Mouse (Mus musculus) liver, embryonic 15.5 days (tissue): Measurements from ENCODE around the gene Atg4a-ps. TPM values are rescaled to one million over a fixed set of nuclear protein-coding genes. Genes with fewer than 3 reads are reported as not detected.
"Not testable (repeated sequence)": the region's sequence is repeated elsewhere in the genome, so short reads cannot be mapped to it uniquely, and the experiment has no call there.

Experiments
- ATAC-seq: fragments of 200-750 bp; cut with Nextera tagmentation; 2 replicates; pipeline ENCODE4 v1.8.0; 2017; ENCODE audit warnings: moderate number of reproducible peaks, mild to moderate bottlenecking, moderate library complexity; ENCODE audit not compliant: insufficient read depth
- H3K27ac ChIP-seq: fragments of 300-500 bp; sonication (generic); replicated peaks from 2 replicates; pipeline ENCODE4 v1.5.1; 2015; ENCODE audit warnings: mild to moderate bottlenecking, inconsistent platforms
- H3K27me3 ChIP-seq: fragments of 300-500 bp; sonication (generic); 2 replicates; pipeline ENCODE4 v1.6.1; 2015; ENCODE audit warnings: mild to moderate bottlenecking, inconsistent platforms
- H3K36me3 ChIP-seq: fragments of 300-500 bp; sonication (generic); replicated peaks from 2 replicates; pipeline ENCODE4 v1.6.1; 2015; ENCODE audit warnings: moderate library complexity, mild to moderate bottlenecking, inconsistent platforms
- H3K4me1 ChIP-seq: fragments of 300-500 bp; sonication (generic); replicated peaks from 2 replicates; pipeline ENCODE4 v1.6.1; 2015; ENCODE audit warnings: inconsistent platforms
- H3K4me2 ChIP-seq: fragments of 300-500 bp; sonication (generic); 2 replicates; pipeline ENCODE4 v1.6.1; 2015; ENCODE audit warnings: moderate library complexity, mild to moderate bottlenecking, inconsistent platforms
- H3K4me3 ChIP-seq: fragments of 300-500 bp; sonication (generic); replicated peaks from 2 replicates; pipeline ENCODE4 v1.5.1; 2015; ENCODE audit warnings: mild to moderate bottlenecking, inconsistent platforms
- H3K9ac ChIP-seq: fragments of 300-500 bp; sonication (generic); 2 replicates; pipeline ENCODE4 v1.6.1; 2015; ENCODE audit warnings: moderate library complexity, mild to moderate bottlenecking, inconsistent platforms
- H3K9me3 ChIP-seq: fragments of 300-500 bp; sonication (generic); replicated peaks from 2 replicates; pipeline ENCODE4 v1.6.1; 2016; ENCODE audit warnings: inconsistent platforms
- WGBS: fragments of 180-500 bp; shearing (Covaris S2); methylation state at CpG from one replicate; pipeline ENCODE4 v1.1.7; 2015; ENCODE audit warnings: mixed read lengths; ENCODE audit not compliant: insufficient replicate concordance; 5-methylcytosine and 5-hydroxymethylcytosine counted together
- polyA plus RNA-seq: library from polyadenylated mRNA; unstranded; fragments of >200 nt; fragmentation: Nextera tagmentation; extraction: Ambion mirVana; gene quantifications from 2 replicates; pipeline ENCODE4 v1.2.1, GENCODE M21; 2015

Atg4a-ps gene
- polyA plus RNA-seq = 0.15 and 0.29 TPM in 2 replicates

DNA sequence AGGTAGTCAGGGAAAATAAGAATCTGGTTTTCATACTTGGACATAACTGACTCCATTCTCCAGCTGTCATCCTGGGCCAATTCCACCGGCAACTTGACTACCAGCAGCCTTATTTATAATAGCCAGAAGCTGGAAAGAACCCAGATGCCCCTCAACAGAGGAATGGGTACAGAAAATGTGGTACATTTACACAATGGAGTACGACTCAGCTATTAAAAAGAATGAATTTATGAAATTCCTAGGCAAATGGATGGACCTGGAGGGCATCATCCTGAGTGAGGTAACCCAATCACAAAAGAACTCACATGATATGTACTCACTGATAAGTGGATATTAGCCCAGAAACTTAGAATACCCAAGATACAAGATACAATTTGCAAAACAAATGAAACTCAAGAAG lies at the start of gene Atg4a-ps:
TSS of gene Atg4a-ps (minus strand) at position 101 of the 400 bp plus-strand sequence.
- H3K27me3 ChIP-seq, H3K4me2 ChIP-seq, H3K4me3 ChIP-seq, H3K9ac ChIP-seq, H3K4me1 ChIP-seq, H3K9me3 ChIP-seq, ATAC-seq, H3K27ac ChIP-seq, H3K36me3 ChIP-seq: not testable (repeated sequence)
- WGBS = 64% methylated on average over 2 of the region's 2 CpGs

DNA sequence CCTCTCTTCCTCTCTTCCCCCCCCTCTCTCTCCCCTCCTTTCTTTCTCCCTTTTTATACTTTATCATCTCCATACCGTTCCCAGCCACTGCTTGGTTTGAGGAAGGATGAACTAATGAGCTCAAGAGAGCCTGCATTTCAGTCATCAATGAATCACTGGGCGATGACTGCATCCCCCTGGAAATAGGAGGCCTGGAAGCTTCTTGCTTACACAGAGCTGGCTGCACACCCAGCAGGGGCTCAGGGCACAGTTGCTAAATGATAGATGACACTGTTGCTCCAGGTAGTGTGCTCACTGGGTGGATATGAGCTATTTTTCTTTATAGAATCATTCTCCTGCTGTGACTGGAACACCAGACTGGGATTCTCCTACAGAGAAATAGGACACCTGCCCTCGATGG lies 49.7 kb upstream of the Atg4a-ps start:
- Histone ChIP-seq H3K4me1 (no peaks in the 10 kb centered on the region), H3K4me2 (no peak overlapping the region), H3K27me3 (no peaks in the 10 kb centered on the region), H3K9me3 (no peaks in the 10 kb centered on the region), H3K4me3 (no peak overlapping the region), H3K27ac (no peak overlapping the region), H3K9ac (no peak overlapping the region), H3K36me3 (no peaks in the 10 kb centered on the region)
- WGBS = 43% methylated on average over 3 of the region's 3 CpGs
- ATAC-seq = no peak

DNA sequence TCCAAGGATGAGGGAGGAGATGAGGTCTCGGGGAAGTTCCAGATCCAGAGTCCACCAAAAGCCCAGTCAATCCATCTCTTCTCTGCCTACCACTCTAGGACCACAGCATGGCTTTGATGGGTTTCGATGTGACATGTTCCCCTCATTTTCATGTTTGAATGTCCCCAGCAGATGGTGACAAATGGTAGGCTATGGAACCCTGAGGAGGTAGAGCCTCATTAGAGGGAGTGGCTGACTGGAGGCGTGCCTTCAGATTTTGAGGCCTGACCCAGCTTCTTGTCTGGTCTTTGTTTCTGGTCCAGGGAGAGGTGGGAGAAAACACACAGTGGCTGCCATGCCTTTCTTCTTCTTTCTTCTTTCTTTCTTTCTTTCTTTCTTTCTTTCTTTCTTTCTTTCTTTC lies 44.6 kb upstream of the Atg4a-ps start:
- H3K4me2 ChIP-seq = no peak overlapping the region
- H3K36me3 ChIP-seq = no peaks in the 10 kb centered on the region
- H3K9ac ChIP-seq = no peak overlapping the region
- WGBS = 63% methylated on average over 3 of the region's 3 CpGs
- no peaks in the 10 kb centered on the region for H3K27me3 ChIP-seq
- no peak for ATAC-seq
- H3K27ac ChIP-seq = no peak overlapping the region
- H3K4me1 ChIP-seq = no peaks in the 10 kb centered on the region
- H3K4me3 ChIP-seq = no peak overlapping the region
- H3K9me3 ChIP-seq = no peaks in the 10 kb centered on the region

DNA sequence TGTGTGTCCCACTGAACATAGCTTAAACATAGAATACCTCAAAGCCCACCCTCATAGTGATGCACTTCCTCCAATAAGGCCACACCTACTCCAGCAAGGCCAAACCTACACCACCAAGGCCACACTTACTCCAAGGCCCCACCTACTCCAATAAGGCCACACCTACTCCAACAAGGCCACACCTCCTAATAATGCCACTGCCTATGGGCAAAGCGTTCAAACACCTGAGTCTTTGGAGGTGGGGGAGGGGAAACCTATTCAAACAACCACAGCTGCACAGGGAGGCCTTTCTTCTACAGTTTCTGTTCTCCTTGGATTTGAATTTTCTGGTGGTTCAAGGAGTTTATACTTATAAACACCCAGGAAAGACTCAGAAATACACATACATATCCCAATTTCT lies 43.2 kb upstream of the Atg4a-ps start:
- H3K36me3 ChIP-seq = no peaks in the 10 kb centered on the region
- H3K9me3 ChIP-seq = no peaks in the 10 kb centered on the region
- no peak overlapping the region for H3K27ac ChIP-seq
- no peak for ATAC-seq
- H3K4me3 ChIP-seq = no peak overlapping the region
- no peak overlapping the region for H3K4me2 ChIP-seq
- WGBS = 49% methylated on average over 1 of the region's 1 CpGs
- H3K9ac ChIP-seq = no peak overlapping the region
- H3K4me1 ChIP-seq = no peaks in the 10 kb centered on the region
- H3K27me3 ChIP-seq = peaks cover 1% of the 10 kb centered on the region; the same call in 1 of the 2 replicates

DNA sequence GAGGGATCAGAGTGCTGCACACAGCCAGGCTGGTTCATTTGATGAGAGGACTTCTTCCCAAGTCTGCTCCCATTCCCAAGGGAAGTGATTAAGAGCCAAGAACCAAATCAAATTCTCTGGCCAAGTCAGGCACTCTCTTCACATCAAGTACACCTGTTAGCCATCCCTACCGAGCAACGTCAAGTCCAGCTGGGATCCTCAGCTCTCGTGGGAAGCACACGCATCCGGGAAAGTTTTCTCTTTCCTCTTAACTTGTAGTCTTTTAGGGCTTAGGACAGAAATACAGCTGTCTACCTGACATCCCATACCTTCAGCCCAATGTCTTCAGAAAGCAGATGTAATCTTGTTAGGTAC lies 38.1 kb upstream of the Atg4a-ps start:
- Histone ChIP-seq H3K9me3 (no peaks in the 10 kb centered on the region), H3K4me2 (no peak overlapping the region), H3K27me3 (peaks cover 13% of the 10 kb centered on the region; the same call in 1 of the 2 replicates), H3K4me3 (no peak overlapping the region), H3K4me1 (no peaks in the 10 kb centered on the region), H3K9ac (no peak overlapping the region), H3K27ac (no peak overlapping the region), H3K36me3 (no peaks in the 10 kb centered on the region)
- 39% methylated on average over 5 of the region's 5 CpGs for WGBS
- no peak for ATAC-seq

DNA sequence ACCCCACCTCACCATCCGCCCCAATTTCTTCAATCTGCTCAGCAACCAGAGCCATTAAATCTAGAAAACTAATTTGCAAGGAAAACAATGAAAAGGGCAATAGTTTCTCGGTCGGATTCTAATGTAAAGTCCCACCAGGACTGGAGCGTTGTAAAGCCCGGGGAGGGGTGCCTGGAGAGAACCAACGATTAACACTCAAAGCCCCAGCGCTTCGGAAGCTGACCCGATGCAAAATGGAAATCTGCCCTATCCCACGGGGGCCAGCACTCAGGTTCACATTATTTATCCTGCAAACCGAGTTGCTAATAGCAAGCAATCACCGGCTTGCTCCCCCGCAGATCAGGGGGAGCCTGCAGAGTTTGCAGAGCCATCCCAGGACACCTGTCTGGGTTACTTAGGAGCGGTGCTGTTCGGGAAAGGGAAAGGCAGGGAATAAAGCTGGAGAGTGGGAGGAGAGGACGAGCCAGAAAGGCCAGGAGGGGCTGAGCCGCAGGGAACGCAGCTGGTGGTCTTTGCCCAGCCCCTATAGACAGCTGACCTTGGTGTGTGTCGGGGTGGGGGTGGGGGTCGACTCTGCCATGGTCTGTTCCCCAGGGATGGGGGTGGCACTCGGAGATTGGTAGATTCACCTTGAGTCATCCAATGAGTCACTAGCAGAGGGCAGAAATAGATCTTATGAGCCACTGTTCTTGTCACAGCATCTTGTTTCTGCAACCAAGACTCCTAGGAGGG lies 37.5 kb upstream of the Atg4a-ps start:
- no peaks in the 10 kb centered on the region for H3K36me3 ChIP-seq
- H3K9ac ChIP-seq = no peak overlapping the region
- peaks cover 13% of the 10 kb centered on the region; the same call in 1 of the 2 replicates for H3K27me3 ChIP-seq
- no peak overlapping the region for H3K27ac ChIP-seq
- 16% methylated on average over 21 of the region's 21 CpGs for WGBS
- no peak overlapping the region for H3K4me3 ChIP-seq
- H3K4me2 ChIP-seq = no peak overlapping the region
- no peak for ATAC-seq
- no peaks in the 10 kb centered on the region for H3K9me3 ChIP-seq
- no peaks in the 10 kb centered on the region for H3K4me1 ChIP-seq

DNA sequence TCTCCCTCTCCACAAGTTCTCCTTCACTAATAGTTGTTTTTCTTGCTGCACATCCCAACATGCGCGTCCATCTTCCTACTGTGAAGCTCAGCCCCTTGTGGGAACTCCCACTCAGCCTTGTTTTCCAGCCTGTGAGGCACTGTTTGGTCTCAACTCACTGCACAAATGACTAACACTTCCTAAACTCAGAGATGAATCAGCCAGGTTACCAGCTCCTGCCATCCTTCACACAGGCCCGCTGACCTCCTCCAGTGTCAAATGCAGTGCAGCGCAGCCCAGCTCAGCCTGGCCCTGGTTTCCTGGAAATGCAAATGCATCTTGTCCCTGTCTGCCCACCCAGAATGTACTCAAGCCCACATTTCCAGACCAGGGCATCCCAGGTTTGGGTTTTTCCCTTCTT lies 36.6 kb upstream of the Atg4a-ps start:
- no peaks in the 10 kb centered on the region for H3K36me3 ChIP-seq
- no peak for ATAC-seq
- 39% methylated on average over 4 of the region's 4 CpGs for WGBS
- H3K9ac ChIP-seq = no peak overlapping the region
- H3K27me3 ChIP-seq = peaks cover 13% of the 10 kb centered on the region; the same call in 1 of the 2 replicates
- H3K4me2 ChIP-seq = no peak overlapping the region
- H3K4me1 ChIP-seq = no peaks in the 10 kb centered on the region
- H3K9me3 ChIP-seq = no peaks in the 10 kb centered on the region
- H3K27ac ChIP-seq = no peak overlapping the region
- H3K4me3 ChIP-seq = no peak overlapping the region

DNA sequence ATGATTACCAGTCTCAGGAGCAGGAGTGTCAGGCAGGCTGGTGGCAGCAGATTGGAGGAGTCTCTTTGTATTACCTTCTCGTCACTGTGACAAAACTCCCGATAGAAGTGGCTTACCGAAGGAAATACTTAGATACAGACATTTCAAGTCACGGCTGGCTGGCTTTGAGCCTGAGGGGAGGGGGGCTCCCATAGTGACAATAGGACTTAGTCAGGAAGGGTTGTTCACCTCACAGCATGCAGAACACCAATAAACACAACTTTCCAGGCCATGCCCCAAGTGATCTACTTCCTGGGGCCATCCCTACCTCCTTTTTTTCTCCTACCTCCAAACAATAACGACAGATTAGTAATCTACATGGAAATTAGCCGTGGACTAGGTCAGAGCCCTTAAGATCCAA lies 32.9 kb upstream of the Atg4a-ps start:
- H3K9me3 ChIP-seq = no peaks in the 10 kb centered on the region
- 45% methylated on average over 6 of the region's 6 CpGs for WGBS

DNA sequence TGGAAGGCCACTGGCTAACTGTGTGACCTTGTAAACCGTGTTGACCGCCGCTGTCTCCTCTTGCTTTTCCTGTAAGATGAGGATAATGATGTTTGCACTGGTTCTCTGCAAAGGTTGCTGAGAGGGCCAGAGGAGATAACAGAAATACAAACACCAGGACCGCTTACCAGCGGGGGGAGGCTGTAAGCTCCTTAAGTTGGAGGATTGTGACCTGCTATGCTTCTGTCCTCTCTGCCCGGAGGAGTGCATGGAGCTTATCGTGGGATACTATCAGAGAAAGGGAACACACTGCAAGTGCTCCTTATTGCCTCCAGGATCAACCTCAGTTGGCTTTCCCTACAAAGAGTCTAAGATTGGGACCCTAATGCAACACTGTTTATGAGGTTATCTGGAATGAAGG lies 26.8 kb upstream of the Atg4a-ps start:
- H3K4me3 ChIP-seq = no peak overlapping the region
- no peak overlapping the region for H3K9ac ChIP-seq
- H3K27ac ChIP-seq = no peak overlapping the region
- H3K36me3 ChIP-seq = no peaks in the 10 kb centered on the region
- H3K9me3 ChIP-seq = no peaks in the 10 kb centered on the region
- no peak for ATAC-seq
- H3K4me2 ChIP-seq = no peak overlapping the region
- WGBS = 48% methylated on average over 7 of the region's 7 CpGs
- no peaks in the 10 kb centered on the region for H3K4me1 ChIP-seq
- H3K27me3 ChIP-seq = no peaks in the 10 kb centered on the region

More for the DNA sequence above, 32.9 kb upstream of the Atg4a-ps start:
- no peak for ATAC-seq
- Histone ChIP-seq H3K27me3 (peaks cover 10% of the 10 kb centered on the region; the same call in 1 of the 2 replicates), H3K9ac (no peak overlapping the region), H3K36me3 (no peaks in the 10 kb centered on the region), H3K27ac (no peak overlapping the region), H3K4me1 (no peaks in the 10 kb centered on the region), H3K4me2 (no peak overlapping the region), H3K4me3 (no peak overlapping the region)

DNA sequence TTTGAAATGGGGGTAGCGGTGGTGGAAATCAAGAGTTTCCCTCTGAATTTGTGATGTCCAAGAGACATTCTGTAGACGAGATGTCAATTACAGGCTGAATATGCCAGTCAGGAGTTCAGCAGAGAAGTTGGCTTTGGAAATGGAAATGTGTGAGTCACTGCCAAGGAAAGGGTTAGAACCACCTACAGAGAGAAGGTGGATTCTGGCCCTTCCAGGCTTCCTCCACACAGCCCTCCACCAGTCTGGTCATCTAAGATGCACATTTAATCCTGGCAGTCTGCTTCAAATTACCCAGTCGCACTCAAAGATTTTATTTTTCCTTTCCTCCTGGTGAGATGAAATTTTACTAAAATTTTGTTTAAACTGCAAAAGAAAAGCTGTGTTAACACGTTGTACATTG lies 26.2 kb upstream of the Atg4a-ps start:
- Histone ChIP-seq H3K36me3 (no peaks in the 10 kb centered on the region), H3K4me3 (no peak overlapping the region), H3K4me2 (no peak overlapping the region), H3K27ac (no peak overlapping the region), H3K27me3 (no peaks in the 10 kb centered on the region), H3K9me3 (no peaks in the 10 kb centered on the region), H3K9ac (no peak overlapping the region), H3K4me1 (no peaks in the 10 kb centered on the region)
- WGBS = 57% methylated on average over 4 of the region's 4 CpGs
- no peak for ATAC-seq

DNA sequence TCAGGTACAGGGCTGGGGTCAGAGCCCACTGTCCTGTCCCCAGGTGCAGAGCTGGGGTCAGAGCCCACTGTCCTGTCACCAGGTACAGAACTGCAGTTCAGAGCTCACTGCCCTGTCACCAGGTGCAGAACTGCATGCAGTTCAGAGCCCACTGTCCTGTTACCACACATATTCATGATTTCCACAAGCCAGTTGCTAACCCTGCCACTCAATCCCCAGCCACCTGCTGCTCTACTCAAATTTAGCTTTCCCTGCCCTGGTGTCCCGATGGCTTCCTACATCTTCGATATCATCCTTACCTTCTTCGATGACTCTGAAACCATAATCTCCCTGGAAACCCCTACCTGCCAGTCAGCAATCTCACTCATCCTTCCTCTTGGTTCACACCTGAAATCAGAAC lies 17.5 kb upstream of the Atg4a-ps start:
- no peaks in the 10 kb centered on the region for H3K4me1 ChIP-seq
- no peaks in the 10 kb centered on the region for H3K9me3 ChIP-seq
- ATAC-seq = no peak
- H3K9ac ChIP-seq = no peak overlapping the region
- H3K4me3 ChIP-seq = no peak overlapping the region
- no peak overlapping the region for H3K27ac ChIP-seq
- 87% methylated on average over 3 of the region's 3 CpGs for WGBS
- no peaks in the 10 kb centered on the region for H3K27me3 ChIP-seq
- no peaks in the 10 kb centered on the region for H3K36me3 ChIP-seq
- no peak overlapping the region for H3K4me2 ChIP-seq

DNA sequence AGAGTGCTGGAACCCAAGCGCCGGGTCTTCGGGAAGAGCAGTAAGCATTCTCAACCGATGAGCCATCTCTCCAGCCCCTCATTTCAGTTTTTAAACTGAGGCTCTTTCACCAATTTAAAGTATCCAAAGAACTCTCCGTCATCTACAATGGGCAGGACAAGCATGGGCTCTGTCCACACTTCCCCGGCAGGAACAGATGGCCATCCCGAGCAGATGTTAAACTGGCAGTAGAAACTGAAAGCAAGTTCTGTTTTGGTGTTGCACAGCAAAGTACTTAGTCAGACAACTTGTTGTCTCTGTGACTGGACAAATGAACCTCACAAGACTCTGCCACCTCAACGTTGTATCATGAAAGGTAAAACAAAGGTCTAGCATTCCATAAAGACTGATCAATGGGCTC lies 15.8 kb upstream of the Atg4a-ps start:
- Histone ChIP-seq H3K27me3 (no peaks in the 10 kb centered on the region), H3K4me3 (no peak overlapping the region), H3K36me3 (no peaks in the 10 kb centered on the region), H3K4me2 (no peak overlapping the region), H3K27ac (no peak overlapping the region), H3K9ac (no peak overlapping the region), H3K4me1 (no peaks in the 10 kb centered on the region), H3K9me3 (no peaks in the 10 kb centered on the region)
- whole genome bisulfite sequencing = 70% methylated on average over 8 of the region's 8 CpGs
- no peak for ATAC-seq
